Mouse (Mus musculus): ENCODE results near the gene Erich3. TPM values are rescaled to one million over a fixed set of nuclear protein-coding genes. Genes with fewer than 3 reads are reported as not detected.

The Erich3 gene
- polyA plus RNA-seq, 1 experiment = 0.02 TPM

- no peaks in the 10 kb centered on the region for H3K27me3 ChIP-seq (ENCODE audit: control insufficient read depth, insufficient read depth, low read length)
- H3K4me3 ChIP-seq (ENCODE audit: extremely low read depth, insufficient read depth, insufficient read length) = no peak overlapping the region
- no peaks in the 10 kb centered on the region for H3K4me1 ChIP-seq (ENCODE audit: control insufficient read depth, insufficient read depth, insufficient read length)
- no peaks in the 10 kb centered on the region for H3K36me3 ChIP-seq (ENCODE audit: control insufficient read depth, insufficient read depth, low read length)
- 70% methylated on average over 7 of the region's 7 CpGs for WGBS
- H3K27ac ChIP-seq (ENCODE audit: insufficient read depth, low read length) = no peak overlapping the region
- no peak for DNase-seq (ENCODE audit: low read depth in 1 of 2, low spot score in 2 of 2)
- TF ChIP-seq CTCF (IDR thresholded peaks at IDR 0.05; ENCODE audit: extremely low read depth, insufficient read depth, insufficient read length, insufficient replicate concordance) (no peak), POLR2A (IDR thresholded peaks at IDR 0.05; ENCODE audit: low read depth, low read length) (no peak)
These were observed 59.5 kb downstream of the Erich3 start for GRCm38 (mm10) chr3:154723198-154723597.

- WGBS = 89% methylated on average over 10 of the region's 10 CpGs
- no peak for TF ChIP-seq CTCF (IDR thresholded peaks at IDR 0.05; ENCODE audit: extremely low read depth, insufficient read depth, insufficient read length, insufficient replicate concordance)
- no peak for TF ChIP-seq POLR2A (IDR thresholded peaks at IDR 0.05; ENCODE audit: low read depth, low read length)
- no peaks in the 10 kb centered on the region for H3K27me3 ChIP-seq (ENCODE audit: control insufficient read depth, insufficient read depth, low read length)
- H3K4me3 ChIP-seq (ENCODE audit: extremely low read depth, insufficient read depth, insufficient read length) = no peak overlapping the region
- DNase-seq (ENCODE audit: low read depth in 1 of 2, low spot score in 2 of 2) = no peak
- H3K27ac ChIP-seq (ENCODE audit: insufficient read depth, low read length) = no peak overlapping the region
- H3K4me1 ChIP-seq (ENCODE audit: control insufficient read depth, insufficient read depth, insufficient read length) = no peaks in the 10 kb centered on the region
- H3K36me3 ChIP-seq (ENCODE audit: control insufficient read depth, insufficient read depth, low read length) = no peaks in the 10 kb centered on the region
These were observed 67.8 kb downstream of the Erich3 start for GRCm38 (mm10) chr3:154731431-154731830.

DNA sequence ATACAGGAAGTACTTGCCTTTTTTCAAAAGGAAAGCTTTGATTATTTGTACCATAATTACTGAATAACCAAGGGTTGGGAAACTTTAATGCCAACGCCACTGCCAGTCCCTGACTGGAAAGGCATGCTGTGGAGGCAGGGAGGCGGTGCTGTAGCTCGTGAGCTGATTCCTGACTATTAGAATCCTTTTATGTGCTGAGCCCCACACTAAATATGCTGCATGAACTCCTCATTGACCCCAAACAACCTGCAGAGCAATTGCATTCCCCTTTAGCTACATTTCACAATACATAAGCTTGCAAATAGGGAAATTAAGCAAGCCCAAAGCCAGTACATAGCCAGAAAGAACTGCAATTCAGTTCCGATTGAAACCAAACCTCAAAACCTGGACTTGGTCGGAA lies 77.8 kb downstream of the Erich3 start:
- no peak for DNase-seq (ENCODE audit: low read depth in 1 of 2, low spot score in 2 of 2)
- no peaks in the 10 kb centered on the region for H3K4me1 ChIP-seq (ENCODE audit: control insufficient read depth, insufficient read depth, insufficient read length)
- H3K4me3 ChIP-seq (ENCODE audit: extremely low read depth, insufficient read depth, insufficient read length) = no peak overlapping the region
- H3K27me3 ChIP-seq (ENCODE audit: control insufficient read depth, insufficient read depth, low read length) = no peaks in the 10 kb centered on the region
- H3K27ac ChIP-seq (ENCODE audit: insufficient read depth, low read length) = no peak overlapping the region
- 85% methylated on average over 5 of the region's 5 CpGs for WGBS
- no peaks in the 10 kb centered on the region for H3K36me3 ChIP-seq (ENCODE audit: control insufficient read depth, insufficient read depth, low read length)
- TF ChIP-seq POLR2A (IDR thresholded peaks at IDR 0.05; ENCODE audit: low read depth, low read length) (no peak), CTCF (IDR thresholded peaks at IDR 0.05; ENCODE audit: extremely low read depth, insufficient read depth, insufficient read length, insufficient replicate concordance) (no peak)

DNA sequence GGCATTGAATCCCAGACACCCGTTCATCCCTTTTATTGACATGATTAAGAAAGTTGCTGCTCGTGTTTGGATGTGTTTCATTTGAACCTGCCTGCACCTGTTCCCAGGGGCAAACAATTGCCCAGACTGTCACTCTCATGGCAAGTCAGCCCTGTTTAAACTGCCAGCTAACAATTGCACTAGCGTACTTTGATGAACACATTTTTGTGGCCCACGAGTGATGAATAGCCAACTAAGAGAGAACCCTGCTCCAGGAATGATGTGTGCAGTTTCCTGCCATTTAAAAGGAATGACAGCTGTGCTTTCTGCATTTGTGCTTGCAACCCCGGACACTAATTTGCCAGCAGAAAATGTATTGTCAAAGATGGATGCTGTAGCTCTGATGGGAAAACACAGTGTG lies 79.3 kb downstream of the Erich3 start:
- 70% methylated on average over 5 of the region's 5 CpGs for WGBS
- H3K27ac ChIP-seq (ENCODE audit: insufficient read depth, low read length) = no peak overlapping the region
- TF ChIP-seq POLR2A (IDR thresholded peaks at IDR 0.05; ENCODE audit: low read depth, low read length) (no peak), CTCF (IDR thresholded peaks at IDR 0.05; ENCODE audit: extremely low read depth, insufficient read depth, insufficient read length, insufficient replicate concordance) (no peak)
- no peaks in the 10 kb centered on the region for H3K4me1 ChIP-seq (ENCODE audit: control insufficient read depth, insufficient read depth, insufficient read length)
- H3K36me3 ChIP-seq (ENCODE audit: control insufficient read depth, insufficient read depth, low read length) = no peaks in the 10 kb centered on the region
- H3K4me3 ChIP-seq (ENCODE audit: extremely low read depth, insufficient read depth, insufficient read length) = no peak overlapping the region
- DNase-seq (ENCODE audit: low read depth in 1 of 2, low spot score in 2 of 2) = no peak
- H3K27me3 ChIP-seq (ENCODE audit: control insufficient read depth, insufficient read depth, low read length) = no peaks in the 10 kb centered on the region

GRCm38 (mm10) chr3:154744317-154744716 lies 80.7 kb downstream of the Erich3 start:
- DNase-seq (ENCODE audit: low read depth in 1 of 2, low spot score in 2 of 2) = no peak
- WGBS = 92% methylated on average over 2 of the region's 2 CpGs
- TF ChIP-seq CTCF (IDR thresholded peaks at IDR 0.05; ENCODE audit: extremely low read depth, insufficient read depth, insufficient read length, insufficient replicate concordance) (no peak), POLR2A (IDR thresholded peaks at IDR 0.05; ENCODE audit: low read depth, low read length) (no peak)
- Histone ChIP-seq H3K4me1 (ENCODE audit: control insufficient read depth, insufficient read depth, insufficient read length) (no peaks in the 10 kb centered on the region), H3K27ac (ENCODE audit: insufficient read depth, low read length) (no peak overlapping the region), H3K27me3 (ENCODE audit: control insufficient read depth, insufficient read depth, low read length) (no peaks in the 10 kb centered on the region), H3K4me3 (ENCODE audit: extremely low read depth, insufficient read depth, insufficient read length) (no peak overlapping the region), H3K36me3 (ENCODE audit: control insufficient read depth, insufficient read depth, low read length) (no peaks in the 10 kb centered on the region)

GRCm38 (mm10) chr3:154754505-154754904 lies 90.8 kb downstream of the Erich3 start:
- H3K27me3 ChIP-seq (ENCODE audit: control insufficient read depth, insufficient read depth, low read length) = no peaks in the 10 kb centered on the region
- no peaks in the 10 kb centered on the region for H3K4me1 ChIP-seq (ENCODE audit: control insufficient read depth, insufficient read depth, insufficient read length)
- DNase-seq (ENCODE audit: low read depth in 1 of 2, low spot score in 2 of 2) = no peak
- H3K36me3 ChIP-seq (ENCODE audit: control insufficient read depth, insufficient read depth, low read length) = no peaks in the 10 kb centered on the region
- no peak overlapping the region for H3K4me3 ChIP-seq (ENCODE audit: extremely low read depth, insufficient read depth, insufficient read length)
- 29% methylated on average over 3 of the region's 3 CpGs for WGBS
- TF ChIP-seq CTCF (IDR thresholded peaks at IDR 0.05; ENCODE audit: extremely low read depth, insufficient read depth, insufficient read length, insufficient replicate concordance) (no peak), POLR2A (IDR thresholded peaks at IDR 0.05; ENCODE audit: low read depth, low read length) (no peak)
- no peak overlapping the region for H3K27ac ChIP-seq (ENCODE audit: insufficient read depth, low read length)

- DNase-seq (ENCODE audit: low read depth in 1 of 2, low spot score in 2 of 2) = no peak
- no peaks in the 10 kb centered on the region for H3K4me1 ChIP-seq (ENCODE audit: control insufficient read depth, insufficient read depth, insufficient read length)
- no peaks in the 10 kb centered on the region for H3K36me3 ChIP-seq (ENCODE audit: control insufficient read depth, insufficient read depth, low read length)
- H3K27ac ChIP-seq (ENCODE audit: insufficient read depth, low read length) = no peak overlapping the region
- TF ChIP-seq POLR2A (IDR thresholded peaks at IDR 0.05; ENCODE audit: low read depth, low read length) (no peak), CTCF (IDR thresholded peaks at IDR 0.05; ENCODE audit: extremely low read depth, insufficient read depth, insufficient read length, insufficient replicate concordance) (no peak)
- no peaks in the 10 kb centered on the region for H3K27me3 ChIP-seq (ENCODE audit: control insufficient read depth, insufficient read depth, low read length)
- no peak overlapping the region for H3K4me3 ChIP-seq (ENCODE audit: extremely low read depth, insufficient read depth, insufficient read length)
- WGBS = 89% methylated on average over 3 of the region's 3 CpGs
These were observed 91.6 kb downstream of the Erich3 start for GRCm38 (mm10) chr3:154755225-154755624.
